Mouse (Mus musculus) E14TG2a.4 (cell line): ENCODE data around the gene Wdr26.

Source experiments
- CTCF ChIP-seq: conservative IDR thresholded peaks from 2 replicates; pipeline ENCODE4 v1.5.1; 2014; ENCODE audit warnings: low read length
- NANOG ChIP-seq: IDR thresholded peaks from 2 replicates; pipeline ENCODE4 v1.6.1; 2014; ENCODE audit warnings: borderline replicate concordance, low read length, mixed read lengths

GRCm38 (mm10) chr1:181150827-181151534 lies 60.8 kb downstream of the Wdr26 start:
- no peak for TF ChIP-seq CTCF
- no peak for TF ChIP-seq NANOG
